Mouse (Mus musculus): ENCODE data around the gene Gpcpd1.

DNA sequence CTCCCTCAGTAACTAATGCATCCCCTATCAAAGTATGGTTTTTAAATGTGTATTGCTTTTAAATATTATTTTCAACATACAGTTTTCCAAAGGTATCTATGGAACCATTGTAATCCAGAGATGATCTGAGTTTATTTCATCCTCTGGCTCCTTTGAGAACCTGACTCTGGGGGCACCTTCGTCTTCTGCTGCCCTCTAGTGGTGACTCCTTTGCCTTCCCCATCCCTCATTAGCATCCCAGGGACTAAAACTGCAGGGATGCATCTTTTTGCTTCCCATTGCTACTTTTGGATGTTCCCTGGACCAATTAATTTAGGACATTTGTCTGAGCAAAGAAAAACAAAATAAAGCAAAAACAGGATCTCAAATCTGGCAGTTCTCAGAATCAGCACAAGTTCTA, 102.1 kb downstream of the Gpcpd1 start:
- TF ChIP-seq CTCF (IDR thresholded peaks at IDR 0.05), result peak; percentile 91
- no peak for TF ChIP-seq EP300 (IDR thresholded peaks at IDR 0.05)

Measured in lung, postnatal 0 days (tissue).